Mouse (Mus musculus) C2C12 (cell line): ENCODE results near the gene Lcor.

Experiments used
- CEBPB ChIP-seq: IDR thresholded peaks from one replicate; pipeline ENCODE4 v1.6.1; 2011; ENCODE audit warnings: low read depth, mild to moderate bottlenecking, control low read depth, moderate library complexity
- CTCF ChIP-seq: IDR thresholded peaks from one replicate; pipeline ENCODE4 v1.5.1; 2011; ENCODE audit not compliant: control insufficient read depth, insufficient read depth, insufficient read length
- MAX ChIP-seq: IDR thresholded peaks from one replicate; pipeline ENCODE4 v1.6.1; 2011; ENCODE audit warnings: mild to moderate bottlenecking, control low read depth
- MYOG ChIP-seq: IDR thresholded peaks from one replicate; pipeline ENCODE4 v1.6.1; 2011; ENCODE audit not compliant: control insufficient read depth, insufficient read length; ENCODE audit errors: extremely low read depth
- USF1 ChIP-seq: IDR thresholded peaks from one replicate; pipeline ENCODE4 v1.6.1; 2011; ENCODE audit warnings: low read depth, mild to moderate bottlenecking, control low read depth, moderate library complexity

- TF ChIP-seq CTCF (no peak), MYOG (no peak), USF1 (no peak), CEBPB (no peak), MAX (no peak)
Measured at GRCm38 (mm10) chr19:41476530-41477249, 5.7 kb upstream of the Lcor start.
